Mouse (Mus musculus): Measurements from ENCODE around the gene Ryr1. TPM values are rescaled to one million over a fixed set of nuclear protein-coding genes. Genes with fewer than 3 reads are reported as not detected.

Gene Ryr1
- 0.01 and 0.05 TPM in 2 replicates for polyA plus RNA-seq (2015; fragmentation: Nextera tagmentation; extraction: Ambion mirVana)

GRCm38 (mm10) chr7:29124970-29125369 is at the start of gene Ryr1:
Gene Ryr1 (minus strand): TSS chr7:29125179.
- Histone ChIP-seq H3K9me3 (ENCODE audit: low read length) (no peaks in the 10 kb centered on the region), H3K4me2 (replicated peaks; ENCODE audit: low read depth, low read length) (peak within 1 kb of the TSS; percentile 40), H3K36me3 (ENCODE audit: insufficient read depth, low read length) (no peaks in the 10 kb centered on the region), H3K27ac (ENCODE audit: low read length) (no peak within 1 kb of the TSS), H3K27me3 (replicated peaks; ENCODE audit: insufficient read depth, low read length) (no peaks in the 10 kb centered on the region), H3K9ac (replicated peaks; ENCODE audit: low read depth) (no peak within 1 kb of the TSS), H3K4me1 (ENCODE audit: insufficient read depth, low read depth, low read length) (peaks cover 4% of the 10 kb centered on the region; the same call in 1 of the 2 replicates), H3K4me3 (ENCODE audit: low read depth, low read length) (no peak within 1 kb of the TSS)
- WGBS = 2% methylated on average over 16 of the region's 16 CpGs
- no peak for TF ChIP-seq EP300 (IDR thresholded peaks at IDR 0.05)
- no peak for TF ChIP-seq CTCF (IDR thresholded peaks at IDR 0.05)
- DNase-seq (ENCODE audit: low spot score) = peak; percentile 82
- peak; percentile 90 for ATAC-seq

- DNase-seq (ENCODE audit: low spot score) (no peak), ATAC-seq (no peak)
- H3K27ac ChIP-seq (ENCODE audit: low read length) = no peak overlapping the region
- 52% methylated on average over 30 of the region's 32 CpGs for WGBS
- peaks cover 16% of the 10 kb centered on the region for H3K27me3 ChIP-seq (replicated peaks; ENCODE audit: insufficient read depth, low read length)
- no peak overlapping the region for H3K9ac ChIP-seq (replicated peaks; ENCODE audit: low read depth)
- TF ChIP-seq EP300 (IDR thresholded peaks at IDR 0.05) (no peak), CTCF (IDR thresholded peaks at IDR 0.05) (no peak)
- H3K4me1 ChIP-seq (ENCODE audit: insufficient read depth, low read depth, low read length) = peaks cover 11% of the 10 kb centered on the region
- no peaks in the 10 kb centered on the region for H3K9me3 ChIP-seq (ENCODE audit: low read length)
- H3K36me3 ChIP-seq (ENCODE audit: insufficient read depth, low read length) = peaks cover 31% of the 10 kb centered on the region
- no peak overlapping the region for H3K4me2 ChIP-seq (replicated peaks; ENCODE audit: low read depth, low read length)
- H3K4me3 ChIP-seq (ENCODE audit: low read depth, low read length) = no peak overlapping the region
Observed at GRCm38 (mm10) chr7:29172390-29173016, 47.5 kb upstream of the Ryr1 start.

- Histone ChIP-seq H3K4me3 (ENCODE audit: low read depth, low read length) (peak overlapping the region; percentile 44), H3K4me2 (replicated peaks; ENCODE audit: low read depth, low read length) (peak overlapping the region; percentile 71), H3K27me3 (replicated peaks; ENCODE audit: insufficient read depth, low read length) (peaks cover 16% of the 10 kb centered on the region), H3K9ac (replicated peaks; ENCODE audit: low read depth) (0 out of 2 replicates have a peak overlapping the region, but pooled peaks have one; percentile 3), H3K36me3 (ENCODE audit: insufficient read depth, low read length) (peaks cover 30% of the 10 kb centered on the region), H3K9me3 (ENCODE audit: low read length) (no peaks in the 10 kb centered on the region), H3K27ac (ENCODE audit: low read length) (no peak overlapping the region), H3K4me1 (ENCODE audit: insufficient read depth, low read depth, low read length) (peaks cover 11% of the 10 kb centered on the region)
- no peak for ATAC-seq
- no peak for DNase-seq (ENCODE audit: low spot score)
- 5% methylated on average over 30 of the region's 34 CpGs for WGBS
- TF ChIP-seq EP300 (IDR thresholded peaks at IDR 0.05) = no peak
- no peak for TF ChIP-seq CTCF (IDR thresholded peaks at IDR 0.05)
Observed at GRCm38 (mm10) chr7:29171562-29172097, 46.7 kb upstream of the Ryr1 start.

- Histone ChIP-seq H3K9ac (replicated peaks; ENCODE audit: low read depth) (0 out of 2 replicates have a peak overlapping the region, but pooled peaks have one; percentile 9), H3K27me3 (replicated peaks; ENCODE audit: insufficient read depth, low read length) (peaks cover 16% of the 10 kb centered on the region), H3K36me3 (ENCODE audit: insufficient read depth, low read length) (peaks cover 23% of the 10 kb centered on the region), H3K4me3 (ENCODE audit: low read depth, low read length) (peak overlapping the region; percentile 44), H3K4me1 (ENCODE audit: insufficient read depth, low read depth, low read length) (peaks cover 11% of the 10 kb centered on the region), H3K9me3 (ENCODE audit: low read length) (no peaks in the 10 kb centered on the region), H3K27ac (ENCODE audit: low read length) (no peak overlapping the region), H3K4me2 (replicated peaks; ENCODE audit: low read depth, low read length) (peak overlapping the region; percentile 71)
- TF ChIP-seq CTCF (IDR thresholded peaks at IDR 0.05) (no peak), EP300 (IDR thresholded peaks at IDR 0.05) (no peak)
- WGBS = 1% methylated on average over 34 of the region's 43 CpGs
- ATAC-seq (peak; percentile 22; the same call in 1 of the 2 replicates), DNase-seq (ENCODE audit: low spot score) (peak; percentile 75)
Observed at GRCm38 (mm10) chr7:29170755-29171561, 46.0 kb upstream of the Ryr1 start.

GRCm38 (mm10) chr7:29170066-29170754 is 45.2 kb upstream of the Ryr1 start, which contains the start of the genes Ggn and Spred3:
Gene Ggn (plus strand): TSS chr7:29170210.
Gene Spred3 (minus strand): TSS chr7:29170411.
- WGBS = under 1% methylated on average over 30 of the region's 30 CpGs
- Histone ChIP-seq H3K4me1 (ENCODE audit: insufficient read depth, low read depth, low read length) (peaks cover 11% of the 10 kb centered on the region), H3K9ac (replicated peaks; ENCODE audit: low read depth) (0 out of 2 replicates have a peak within 1 kb of the TSS, but pooled peaks have one; percentile 9), H3K4me3 (ENCODE audit: low read depth, low read length) (peak within 1 kb of the TSS; percentile 44), H3K4me2 (replicated peaks; ENCODE audit: low read depth, low read length) (peak within 1 kb of the TSS; percentile 71), H3K27ac (ENCODE audit: low read length) (no peak within 1 kb of the TSS), H3K9me3 (ENCODE audit: low read length) (no peaks in the 10 kb centered on the region), H3K27me3 (replicated peaks; ENCODE audit: insufficient read depth, low read length) (peaks cover 16% of the 10 kb centered on the region), H3K36me3 (ENCODE audit: insufficient read depth, low read length) (peaks cover 16% of the 10 kb centered on the region; the same call in 1 of the 2 replicates)
- DNase-seq (ENCODE audit: low spot score) = peak; percentile 91
- peak; percentile 72 for ATAC-seq
- TF ChIP-seq EP300 (IDR thresholded peaks at IDR 0.05) = no peak
- TF ChIP-seq CTCF (IDR thresholded peaks at IDR 0.05) = no peak

Measured in lung, postnatal 0 days (tissue).